Mouse (Mus musculus): ENCODE results near the gene Trim40.

- TF ChIP-seq EP300 (IDR thresholded peaks at IDR 0.05; ENCODE audit: insufficient read depth, low read depth, low read length) (no peak), CTCF (IDR thresholded peaks at IDR 0.05) (no peak)
Observed at GRCm38 (mm10) chr17:36931806-36932205, 41.9 kb upstream of the Trim40 start.

All from heart, adult 2 months (tissue).